Mouse (Mus musculus) spleen, adult 2 months (tissue): ENCODE measurements around the gene Bcar3. TPM values are rescaled to one million over a fixed set of nuclear protein-coding genes. Genes with fewer than 3 reads are reported as not detected.

Source experiments
- DNase-seq, 2 experiments: peaks; one replicate each; pipeline versions ENCODE4 v3.0.0 to v3.0.0-alpha.2; 2012 to 2021; ENCODE audit warnings: low spot score in 2 of 2, low read depth in 1 of 2
- H3K27ac ChIP-seq: fragments of 200-500 bp; 2 replicates; pipeline ENCODE4 v1.5.1; 2012; ENCODE audit warnings: low read length, inconsistent platforms; ENCODE audit not compliant: insufficient read depth
- H3K27me3 ChIP-seq: fragments of 200-500 bp; 2 replicates; pipeline ENCODE4 v1.6.1; 2012; ENCODE audit warnings: mild to moderate bottlenecking, moderate library complexity, low read length, inconsistent platforms; ENCODE audit not compliant: control insufficient read depth, insufficient read depth
- H3K36me3 ChIP-seq: fragments of 200-500 bp; 2 replicates; pipeline ENCODE4 v1.6.1; 2012; ENCODE audit warnings: mild to moderate bottlenecking, low read length, inconsistent platforms; ENCODE audit not compliant: control insufficient read depth, insufficient read depth
- H3K4me1 ChIP-seq: fragments of 200-500 bp; 2 replicates; pipeline ENCODE4 v1.6.1; 2011; ENCODE audit warnings: inconsistent platforms; ENCODE audit not compliant: control insufficient read depth, insufficient read depth, insufficient read length
- H3K4me3 ChIP-seq: fragments of 200-500 bp; 2 replicates; pipeline ENCODE4 v1.5.1; 2011; ENCODE audit warnings: mild to moderate bottlenecking, inconsistent platforms; ENCODE audit not compliant: insufficient read depth, insufficient read length; ENCODE audit errors: extremely low read depth
- CTCF ChIP-seq: fragments of 200-500 bp; IDR thresholded peaks from 2 replicates; pipeline ENCODE4 v1.5.1; 2011; ENCODE audit warnings: mild to moderate bottlenecking, inconsistent platforms; ENCODE audit not compliant: insufficient read depth, insufficient read length, insufficient replicate concordance; ENCODE audit errors: extremely low read depth
- POLR2A ChIP-seq: fragments of 200-500 bp; IDR thresholded peaks from 2 replicates; pipeline ENCODE4 v1.6.1; 2011; ENCODE audit warnings: low read depth, low read length, inconsistent platforms
- whole genome bisulfite sequencing: fragments of 180-500 bp; shearing (Covaris S2); methylation state at CpG from one replicate; pipeline ENCODE4 v1.1.7; 2018; 5-methylcytosine and 5-hydroxymethylcytosine counted together
- polyA plus RNA-seq: library from polyadenylated mRNA; depleted of rRNA; stranded (reverse); fragments of >200 nt; gene quantifications from 2 replicates; pipeline ENCODE4 v1.2.3, GENCODE M21; 2012

Bcar3 gene
- polyA plus RNA-seq, 1 experiment, result 54.4 TPM

DNA sequence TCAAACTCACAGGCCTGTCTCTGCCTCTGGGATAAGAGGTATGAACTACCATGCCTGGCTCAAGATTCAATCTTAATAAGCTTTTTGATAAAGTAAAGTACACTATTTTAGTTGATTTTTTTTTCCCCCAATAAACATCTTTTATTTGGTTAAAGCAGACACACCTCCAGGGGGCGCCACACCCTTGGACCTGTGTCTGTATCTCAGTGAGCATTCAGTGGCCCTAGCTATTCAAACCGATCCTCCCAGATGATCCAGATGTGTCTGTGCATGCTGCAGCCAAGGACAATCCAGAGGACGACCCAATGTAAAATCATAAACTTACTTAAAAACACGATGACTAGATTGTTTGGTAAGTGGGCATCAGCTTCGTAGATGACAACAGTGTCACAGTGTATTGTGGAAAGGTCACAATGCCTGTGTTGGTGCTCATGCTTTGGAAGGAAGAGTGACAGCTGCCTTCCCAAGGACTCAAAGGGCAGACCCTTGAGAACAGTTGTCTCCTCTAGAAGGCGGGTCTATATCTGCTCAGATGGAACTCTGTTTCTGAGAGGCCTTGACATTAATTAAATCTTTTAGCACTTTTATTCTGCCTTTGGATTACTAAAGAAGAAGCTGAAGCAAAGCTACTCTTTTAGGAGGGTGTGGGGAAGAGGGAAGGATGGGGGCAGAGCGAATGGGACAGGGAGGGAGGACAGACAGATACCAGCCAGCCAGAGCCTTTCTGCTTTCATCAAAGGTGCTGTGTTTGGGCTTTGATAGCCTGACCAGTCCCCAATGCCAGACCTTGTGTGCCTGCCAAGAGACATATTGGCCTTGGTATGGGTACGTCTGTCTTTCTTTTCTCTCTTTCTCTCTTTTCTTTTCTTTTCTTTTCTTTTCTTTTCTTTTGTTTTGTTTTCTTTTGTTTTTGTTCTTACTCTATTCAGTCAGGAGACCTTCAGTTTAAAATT is 141.3 kb downstream of the Bcar3 start:
- no peak overlapping the region for H3K27ac ChIP-seq

DNA sequence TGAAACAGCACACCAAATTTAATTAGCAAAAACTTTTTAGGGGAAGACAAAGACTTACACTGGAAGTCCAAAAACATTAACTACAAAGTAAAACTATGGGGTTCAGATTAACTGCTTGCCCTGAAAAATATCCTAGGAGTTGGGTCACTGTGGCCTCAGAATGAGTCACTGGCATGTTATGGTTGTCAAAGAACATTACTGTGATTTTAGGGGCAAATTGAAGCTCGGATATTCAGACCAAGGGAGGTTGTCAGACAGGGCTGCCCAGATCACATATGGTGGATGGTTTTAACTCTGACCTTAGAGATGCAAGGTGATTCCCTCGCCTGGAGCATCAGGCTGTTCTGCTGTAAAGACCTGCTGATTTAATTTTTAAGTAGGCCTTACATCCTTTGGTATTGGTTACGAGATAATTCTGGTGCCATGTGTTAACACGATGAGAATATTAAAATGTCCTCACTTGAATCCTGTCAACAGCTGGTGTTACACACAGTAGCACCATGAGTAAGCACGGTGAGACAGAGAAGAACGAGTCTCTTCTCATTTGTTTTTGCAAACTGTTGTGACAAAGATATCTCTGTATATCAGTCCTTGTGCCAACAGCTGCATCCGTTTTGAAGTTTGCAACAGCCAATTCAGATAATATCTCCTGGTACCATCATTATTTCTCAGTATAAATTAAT is 144.3 kb downstream of the Bcar3 start:
- no peak for DNase-seq
- H3K27me3 ChIP-seq, result no peaks in the 10 kb centered on the region
- TF ChIP-seq CTCF (no peak), POLR2A (no peak)
- H3K27ac ChIP-seq, result no peak overlapping the region
- H3K36me3 ChIP-seq, result 0 out of 2 replicates have a peak, but pooled peaks cover 1% of the 10 kb centered on the region
- no peaks in the 10 kb centered on the region; the same call in 1 of the 2 replicates for H3K4me1 ChIP-seq
- no peak overlapping the region for H3K4me3 ChIP-seq
- 81% methylated on average over 7 of the region's 7 CpGs for WGBS

More for the DNA sequence above, 141.3 kb downstream of the Bcar3 start:
- H3K4me3 ChIP-seq, result no peak overlapping the region
- DNase-seq, result no peak
- 89% methylated on average over 8 of the region's 8 CpGs for WGBS
- H3K36me3 ChIP-seq, result peaks cover 9% of the 10 kb centered on the region
- no peaks in the 10 kb centered on the region for H3K27me3 ChIP-seq
- no peak for TF ChIP-seq CTCF
- H3K4me1 ChIP-seq, result no peaks in the 10 kb centered on the region; the same call in 1 of the 2 replicates

DNA sequence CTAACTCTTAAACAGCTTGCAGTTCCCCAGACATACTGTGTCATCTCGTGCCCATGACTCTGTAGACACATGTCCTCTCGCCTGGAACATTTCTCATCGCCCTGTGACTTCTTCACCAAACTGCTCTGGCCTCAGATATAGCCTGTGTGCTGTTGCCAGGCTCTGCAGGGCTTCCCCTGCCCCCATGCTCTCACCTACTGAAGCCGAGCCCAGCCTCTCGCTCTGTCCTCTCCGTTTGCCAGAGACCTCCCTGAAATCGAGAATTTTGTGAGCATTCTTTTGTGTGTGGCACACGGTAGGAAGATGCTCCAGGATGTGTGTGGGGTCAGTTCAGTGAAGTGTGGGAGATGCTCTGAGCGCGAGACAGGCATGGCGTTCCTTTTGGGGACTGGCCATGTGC is 151.8 kb downstream of the Bcar3 start:
- H3K4me3 ChIP-seq, result no peak overlapping the region
- 95% methylated on average over 11 of the region's 11 CpGs for WGBS
- peaks cover 2% of the 10 kb centered on the region for H3K36me3 ChIP-seq
- no peak overlapping the region for H3K27ac ChIP-seq
- H3K4me1 ChIP-seq, result no peaks in the 10 kb centered on the region
- TF ChIP-seq POLR2A (no peak), CTCF (no peak)
- no peak for DNase-seq
- no peaks in the 10 kb centered on the region for H3K27me3 ChIP-seq

DNA sequence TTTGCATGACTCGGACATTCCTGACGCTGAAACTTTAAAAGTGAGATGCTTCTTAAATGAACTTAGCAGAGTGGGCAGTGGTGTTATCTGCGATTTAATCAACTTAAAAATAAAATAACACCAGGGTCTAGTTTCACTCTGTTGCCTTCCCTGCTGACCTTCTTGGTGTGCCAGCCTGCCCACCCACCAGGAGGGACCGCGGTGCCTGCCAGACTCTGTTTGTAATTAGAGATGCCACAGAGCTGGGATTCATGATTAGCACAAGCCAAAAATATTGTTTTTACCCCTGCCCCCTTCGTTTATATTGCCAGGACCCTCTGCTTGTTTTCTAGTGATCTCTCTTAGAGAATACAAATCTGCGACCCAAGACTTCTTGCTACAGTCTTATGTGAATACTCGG is 152.7 kb downstream of the Bcar3 start:
- WGBS, result 89% methylated on average over 8 of the region's 8 CpGs
- no peak for TF ChIP-seq CTCF
- H3K4me3 ChIP-seq, result no peak overlapping the region
- no peak overlapping the region for H3K27ac ChIP-seq
- H3K36me3 ChIP-seq, result peaks cover 2% of the 10 kb centered on the region
- DNase-seq, result no peak
- no peaks in the 10 kb centered on the region for H3K4me1 ChIP-seq
- no peaks in the 10 kb centered on the region for H3K27me3 ChIP-seq

DNA sequence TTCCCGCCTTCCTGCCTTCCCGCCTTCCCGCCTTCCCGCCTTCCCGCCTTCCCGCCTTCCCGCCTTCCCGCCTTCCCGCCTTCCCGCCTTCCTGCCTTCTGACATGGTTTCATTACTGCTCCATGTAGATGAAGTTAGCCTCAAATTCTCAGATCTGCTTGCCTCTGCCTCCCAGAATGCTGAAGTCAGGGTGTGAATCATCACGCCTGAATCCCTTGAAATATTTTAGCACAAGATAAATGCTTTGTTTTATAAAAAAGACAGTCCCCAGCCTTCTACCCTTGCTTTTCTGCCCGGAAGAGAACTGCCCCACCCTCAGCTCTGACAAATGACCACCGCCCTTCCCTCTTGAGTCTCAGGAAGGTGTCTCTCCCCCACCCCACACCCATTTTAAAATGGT is 154.3 kb downstream of the Bcar3 start:
- Histone ChIP-seq H3K4me1 (no peaks in the 10 kb centered on the region), H3K36me3 (peaks cover 3% of the 10 kb centered on the region), H3K4me3 (no peak overlapping the region), H3K27me3 (no peaks in the 10 kb centered on the region), H3K27ac (no peak overlapping the region)
- no peak for DNase-seq
- WGBS, result 95% methylated on average over 13 of the region's 13 CpGs
- no peak for TF ChIP-seq POLR2A
- TF ChIP-seq CTCF, result no peak

DNA sequence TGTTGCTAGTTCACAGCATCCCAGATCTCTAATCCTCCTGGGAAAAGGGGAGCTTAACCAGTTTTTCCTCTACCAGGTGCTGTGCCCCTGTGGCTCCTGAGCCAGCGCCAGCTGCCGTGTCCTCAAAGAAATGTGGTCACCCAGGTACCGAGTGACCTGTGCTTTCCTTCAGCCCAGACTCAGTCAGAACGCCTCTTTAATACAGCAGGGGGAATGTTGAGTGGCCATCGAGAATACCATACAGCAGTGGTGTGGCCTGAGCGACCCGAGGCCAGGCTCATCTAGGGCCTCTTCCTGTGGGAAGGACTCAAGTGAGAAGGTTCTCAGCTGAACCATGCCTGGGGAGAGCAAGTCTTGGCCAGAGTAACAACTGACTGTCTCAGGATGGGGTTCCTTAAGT is 156.1 kb downstream of the Bcar3 start:
- WGBS, result 77% methylated on average over 7 of the region's 7 CpGs
- Histone ChIP-seq H3K4me1 (no peaks in the 10 kb centered on the region), H3K27ac (no peak overlapping the region), H3K27me3 (no peaks in the 10 kb centered on the region), H3K36me3 (peaks cover 7% of the 10 kb centered on the region), H3K4me3 (no peak overlapping the region)
- DNase-seq, result no peak
- TF ChIP-seq POLR2A, result no peak
- TF ChIP-seq CTCF, result no peak
